Mouse (Mus musculus): ENCODE measurements at regions not wholly inside any gene's neighbourhood (a gene's known extent, or its start where the extent isn't known, plus 50 kb on each side); places are given as distances from the start of the nearest gene placed in this dataset.

GRCm38 (mm10) chr8:8054224-8054916, 606.7 kb downstream of the Efnb2 start:
- Histone ChIP-seq H3K9ac (ENCODE audit: control insufficient read depth, low read depth, low read length, poor library complexity, severe bottlenecking) (no peak overlapping the region), H3K79me2 (ENCODE audit: control insufficient read depth, insufficient read depth, low read length, poor library complexity) (no peaks in the 10 kb centered on the region), H3K4me1 (ENCODE audit: control insufficient read depth in 1 of 2, insufficient read depth in 2 of 2, low read length in 2 of 2) (no peaks in the 10 kb centered on the region), H3K36me3 (ENCODE audit: control insufficient read depth in 1 of 2, insufficient read depth in 2 of 2, low read length in 2 of 2) (no peaks in the 10 kb centered on the region), H3K27ac (ENCODE audit: control insufficient read depth, low read depth, low read length) (no peak overlapping the region), H3K4me3 (ENCODE audit: control insufficient read depth in 1 of 2, insufficient read depth in 1 of 2, low read depth in 2 of 2, low read length in 2 of 2) (no peak overlapping the region), H3K9me3 (replicated peaks; ENCODE audit: insufficient read depth, low read length) (no peaks in the 10 kb centered on the region), H3K27me3 (ENCODE audit: control insufficient read depth in 1 of 2, insufficient read depth in 2 of 2, low read length in 2 of 2) (no peaks in the 10 kb centered on the region; a peak in 1 of 4 replicates)
- DNase-seq (ENCODE audit: low read depth, low spot score), result no peak
- TF ChIP-seq NELFE (IDR thresholded peaks at IDR 0.05; ENCODE audit: low read depth, low read length) (no peak), MAX (IDR thresholded peaks at IDR 0.05; ENCODE audit: low read length) (no peak), GABPA (IDR thresholded peaks at IDR 0.05; ENCODE audit: low read depth, low read length) (no peak), CHD2 (IDR thresholded peaks at IDR 0.05; ENCODE audit: low read length) (no peak), ZMIZ1 (IDR thresholded peaks at IDR 0.05; ENCODE audit: low read depth, low read length) (no peak)

- no peaks in the 10 kb centered on the region for H3K27me3 ChIP-seq (ENCODE audit: control insufficient read depth in 1 of 2, insufficient read depth in 2 of 2, low read length in 2 of 2)
- no peak overlapping the region for H3K27ac ChIP-seq (ENCODE audit: control insufficient read depth, low read depth, low read length)
- no peak for DNase-seq (ENCODE audit: low read depth, low spot score)
- H3K9ac ChIP-seq (ENCODE audit: control insufficient read depth, low read depth, low read length, poor library complexity, severe bottlenecking), result no peak overlapping the region
- no peaks in the 10 kb centered on the region for H3K4me1 ChIP-seq (ENCODE audit: control insufficient read depth in 1 of 2, insufficient read depth in 2 of 2, low read length in 2 of 2)
- TF ChIP-seq MAX (IDR thresholded peaks at IDR 0.05; ENCODE audit: low read length) (no peak), ETS1 (IDR thresholded peaks at IDR 0.05; ENCODE audit: low read depth, low read length) (no peak), NRF1 (IDR thresholded peaks at IDR 0.05; ENCODE audit: insufficient read depth, low read depth, low read length, poor library complexity, severe bottlenecking) (no peak), HCFC1 (IDR thresholded peaks at IDR 0.05; ENCODE audit: low read depth, low read length) (no peak)
- no peaks in the 10 kb centered on the region for H3K79me2 ChIP-seq (ENCODE audit: control insufficient read depth, insufficient read depth, low read length, poor library complexity)
- H3K36me3 ChIP-seq (ENCODE audit: control insufficient read depth in 1 of 2, insufficient read depth in 2 of 2, low read length in 2 of 2), result no peaks in the 10 kb centered on the region
- H3K9me3 ChIP-seq (replicated peaks; ENCODE audit: insufficient read depth, low read length), result no peaks in the 10 kb centered on the region
- H3K4me3 ChIP-seq (ENCODE audit: control insufficient read depth in 1 of 2, insufficient read depth in 1 of 2, low read depth in 2 of 2, low read length in 2 of 2), result no peak overlapping the region
Measured at GRCm38 (mm10) chr8:8051186-8051585, 609.9 kb downstream of the Efnb2 start.

DNA sequence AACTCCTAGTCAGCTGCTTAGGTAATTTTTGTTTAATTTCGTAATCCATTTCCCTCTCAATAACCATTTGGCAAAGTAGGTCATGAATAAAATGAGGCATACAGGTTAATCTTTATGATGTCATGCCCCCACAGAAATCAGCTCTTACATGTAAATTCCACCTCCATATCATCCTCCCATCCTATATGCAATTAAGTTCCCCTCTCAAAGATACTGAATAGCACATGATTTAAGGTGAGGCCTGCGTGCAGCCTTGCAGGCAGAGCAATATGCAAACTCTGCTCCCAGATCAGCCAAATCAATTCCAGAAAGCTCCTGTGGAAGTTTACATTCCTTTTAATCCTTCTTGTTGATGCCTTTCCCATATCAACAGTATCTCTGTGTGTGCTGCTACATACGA, 610.3 kb downstream of the Efnb2 start:
- no peak for DNase-seq (ENCODE audit: low read depth, low spot score)
- H3K27me3 ChIP-seq (ENCODE audit: control insufficient read depth in 1 of 2, insufficient read depth in 2 of 2, low read length in 2 of 2), result no peaks in the 10 kb centered on the region
- no peak overlapping the region for H3K9ac ChIP-seq (ENCODE audit: control insufficient read depth, low read depth, low read length, poor library complexity, severe bottlenecking)
- H3K4me3 ChIP-seq (ENCODE audit: control insufficient read depth in 1 of 2, insufficient read depth in 1 of 2, low read depth in 2 of 2, low read length in 2 of 2), result no peak overlapping the region
- no peak overlapping the region for H3K27ac ChIP-seq (ENCODE audit: control insufficient read depth, low read depth, low read length)
- H3K79me2 ChIP-seq (ENCODE audit: control insufficient read depth, insufficient read depth, low read length, poor library complexity), result no peaks in the 10 kb centered on the region
- no peaks in the 10 kb centered on the region for H3K9me3 ChIP-seq (replicated peaks; ENCODE audit: insufficient read depth, low read length)
- H3K4me1 ChIP-seq (ENCODE audit: control insufficient read depth in 1 of 2, insufficient read depth in 2 of 2, low read length in 2 of 2), result no peaks in the 10 kb centered on the region
- H3K36me3 ChIP-seq (ENCODE audit: control insufficient read depth in 1 of 2, insufficient read depth in 2 of 2, low read length in 2 of 2), result no peaks in the 10 kb centered on the region
- TF ChIP-seq MAZ (IDR thresholded peaks at IDR 0.05; ENCODE audit: low read depth, low read length) (no peak), NELFE (IDR thresholded peaks at IDR 0.05; ENCODE audit: low read depth, low read length) (no peak), NRF1 (IDR thresholded peaks at IDR 0.05; ENCODE audit: insufficient read depth, low read depth, low read length, poor library complexity, severe bottlenecking) (no peak), MYC (IDR thresholded peaks at IDR 0.05; ENCODE audit: low read depth, low read length) (no peak), USF1 (IDR thresholded peaks at IDR 0.05; ENCODE audit: low read depth, low read length) (no peak), SIN3A (IDR thresholded peaks at IDR 0.05; ENCODE audit: low read length) (no peak), TBP (IDR thresholded peaks at IDR 0.05; ENCODE audit: low read depth, low read length) (no peak), POLR2AphosphoS2 (IDR thresholded peaks at IDR 0.05; ENCODE audit: low read length) (no peak), RCOR1 (IDR thresholded peaks at IDR 0.05; ENCODE audit: low read depth, low read length) (no peak), MEF2A (IDR thresholded peaks at IDR 0.05; ENCODE audit: extremely low read depth, insufficient replicate concordance, low read depth, low read length, poor library complexity, severe bottlenecking) (no peak), GATA1 (IDR thresholded peaks at IDR 0.05; ENCODE audit: low read depth, low read length) (no peak), MAFK (IDR thresholded peaks at IDR 0.05; ENCODE audit: borderline replicate concordance, low read depth, low read length) (no peak), TCF12 (IDR thresholded peaks at IDR 0.05; ENCODE audit: low read depth, low read length) (no peak), MYB (IDR thresholded peaks at IDR 0.05; ENCODE audit: low read depth, low read length) (no peak), JUND (IDR thresholded peaks at IDR 0.05; ENCODE audit: low read depth, low read length) (no peak), ZNF384 (IDR thresholded peaks at IDR 0.05; ENCODE audit: low read depth, low read length) (no peak), SMC3 (IDR thresholded peaks at IDR 0.05; ENCODE audit: low read depth, low read length) (no peak), POLR2AphosphoS5 (IDR thresholded peaks at IDR 0.05; ENCODE audit: borderline replicate concordance, low read depth, low read length) (no peak), GABPA (IDR thresholded peaks at IDR 0.05; ENCODE audit: low read depth, low read length) (no peak), ETS1 (IDR thresholded peaks at IDR 0.05; ENCODE audit: low read depth, low read length) (no peak)
